Mouse (Mus musculus): Measurements from ENCODE around the gene Zcchc17. TPM values are rescaled to one million over a fixed set of nuclear protein-coding genes. Genes with fewer than 3 reads are reported as not detected.

Zcchc17 gene
- polyA plus RNA-seq, 1 experiment from 2014 or later, result 97.0 TPM

- Histone ChIP-seq H3K4me2 (ENCODE audit: low read depth, low read length) (no peak overlapping the region), H3K36me3 (ENCODE audit: control insufficient read depth, insufficient read depth, low read length) (peaks cover 28% of the 10 kb centered on the region), H3K9ac (replicated peaks; ENCODE audit: low read depth, low read length) (no peak overlapping the region), H3K27ac (ENCODE audit: low read depth, low read length) (no peak overlapping the region), H3K9me3 (ENCODE audit: control insufficient read depth, low read length) (no peaks in the 10 kb centered on the region), H3K27me3 (ENCODE audit: control insufficient read depth, insufficient read depth, low read length) (no peaks in the 10 kb centered on the region), H3K4me3 (ENCODE audit: low read depth, low read length) (no peak overlapping the region), H3K4me1 (ENCODE audit: control insufficient read depth, insufficient read depth, low read length) (no peaks in the 10 kb centered on the region)
- 84% methylated on average over 5 of the region's 5 CpGs for WGBS
- ATAC-seq (ENCODE audit: low read depth), result no peak
Measured at GRCm38 (mm10) chr4:130323607-130324006, 36.1 kb downstream of the Zcchc17 start.

- no peak overlapping the region for H3K4me3 ChIP-seq (ENCODE audit: low read depth, low read length)
- H3K9me3 ChIP-seq (ENCODE audit: control insufficient read depth, low read length), result no peaks in the 10 kb centered on the region
- no peaks in the 10 kb centered on the region for H3K27me3 ChIP-seq (ENCODE audit: control insufficient read depth, insufficient read depth, low read length)
- no peak overlapping the region for H3K27ac ChIP-seq (ENCODE audit: low read depth, low read length)
- no peaks in the 10 kb centered on the region for H3K4me1 ChIP-seq (ENCODE audit: control insufficient read depth, insufficient read depth, low read length)
- no peak overlapping the region for H3K4me2 ChIP-seq (ENCODE audit: low read depth, low read length)
- ATAC-seq (ENCODE audit: low read depth), result no peak
- WGBS, result 91% methylated on average over 1 of the region's 1 CpGs
- peaks cover 28% of the 10 kb centered on the region for H3K36me3 ChIP-seq (ENCODE audit: control insufficient read depth, insufficient read depth, low read length)
- H3K9ac ChIP-seq (replicated peaks; ENCODE audit: low read depth, low read length), result no peak overlapping the region
Measured at GRCm38 (mm10) chr4:130323165-130323564, 36.6 kb downstream of the Zcchc17 start.

- Histone ChIP-seq H3K27me3 (ENCODE audit: control insufficient read depth, insufficient read depth, low read length) (no peaks in the 10 kb centered on the region), H3K36me3 (ENCODE audit: control insufficient read depth, insufficient read depth, low read length) (peaks cover 30% of the 10 kb centered on the region), H3K4me1 (ENCODE audit: control insufficient read depth, insufficient read depth, low read length) (no peaks in the 10 kb centered on the region), H3K4me2 (ENCODE audit: low read depth, low read length) (no peak overlapping the region), H3K9me3 (ENCODE audit: control insufficient read depth, low read length) (no peaks in the 10 kb centered on the region), H3K27ac (ENCODE audit: low read depth, low read length) (no peak overlapping the region), H3K9ac (replicated peaks; ENCODE audit: low read depth, low read length) (no peak overlapping the region), H3K4me3 (ENCODE audit: low read depth, low read length) (no peak overlapping the region)
- ATAC-seq (ENCODE audit: low read depth), result no peak
- WGBS, result 82% methylated on average over 7 of the region's 7 CpGs
Measured at GRCm38 (mm10) chr4:130322567-130322966, 37.2 kb downstream of the Zcchc17 start.

GRCm38 (mm10) chr4:130321640-130322039 is 38.1 kb downstream of the Zcchc17 start:
- Histone ChIP-seq H3K36me3 (ENCODE audit: control insufficient read depth, insufficient read depth, low read length) (peaks cover 26% of the 10 kb centered on the region), H3K4me2 (ENCODE audit: low read depth, low read length) (no peak overlapping the region), H3K27ac (ENCODE audit: low read depth, low read length) (no peak overlapping the region), H3K27me3 (ENCODE audit: control insufficient read depth, insufficient read depth, low read length) (no peaks in the 10 kb centered on the region), H3K4me3 (ENCODE audit: low read depth, low read length) (no peak overlapping the region), H3K9me3 (ENCODE audit: control insufficient read depth, low read length) (no peaks in the 10 kb centered on the region), H3K4me1 (ENCODE audit: control insufficient read depth, insufficient read depth, low read length) (no peaks in the 10 kb centered on the region), H3K9ac (replicated peaks; ENCODE audit: low read depth, low read length) (no peak overlapping the region)
- WGBS, result 99% methylated on average over 7 of the region's 7 CpGs
- no peak for ATAC-seq (ENCODE audit: low read depth)

GRCm38 (mm10) chr4:130319564-130319963 is 40.2 kb downstream of the Zcchc17 start:
- no peak for ATAC-seq (ENCODE audit: low read depth)

GRCm38 (mm10) chr4:130318122-130318521 is 41.6 kb downstream of the Zcchc17 start:
- no peak overlapping the region for H3K4me3 ChIP-seq (ENCODE audit: low read depth, low read length)
- H3K27ac ChIP-seq (ENCODE audit: low read depth, low read length), result no peak overlapping the region
- ATAC-seq (ENCODE audit: low read depth), result no peak
- no peaks in the 10 kb centered on the region for H3K9me3 ChIP-seq (ENCODE audit: control insufficient read depth, low read length)
- H3K9ac ChIP-seq (replicated peaks; ENCODE audit: low read depth, low read length), result no peak overlapping the region
- peaks cover 27% of the 10 kb centered on the region for H3K36me3 ChIP-seq (ENCODE audit: control insufficient read depth, insufficient read depth, low read length)
- H3K27me3 ChIP-seq (ENCODE audit: control insufficient read depth, insufficient read depth, low read length), result no peaks in the 10 kb centered on the region
- no peak overlapping the region for H3K4me2 ChIP-seq (ENCODE audit: low read depth, low read length)
- WGBS, result 67% methylated on average over 3 of the region's 3 CpGs
- no peaks in the 10 kb centered on the region for H3K4me1 ChIP-seq (ENCODE audit: control insufficient read depth, insufficient read depth, low read length)

More at GRCm38 (mm10) chr4:130319564-130319963, 40.2 kb downstream of the Zcchc17 start:
- Histone ChIP-seq H3K4me1 (ENCODE audit: control insufficient read depth, insufficient read depth, low read length) (no peaks in the 10 kb centered on the region), H3K27me3 (ENCODE audit: control insufficient read depth, insufficient read depth, low read length) (no peaks in the 10 kb centered on the region), H3K27ac (ENCODE audit: low read depth, low read length) (no peak overlapping the region), H3K36me3 (ENCODE audit: control insufficient read depth, insufficient read depth, low read length) (peaks cover 27% of the 10 kb centered on the region), H3K4me2 (ENCODE audit: low read depth, low read length) (no peak overlapping the region), H3K9ac (replicated peaks; ENCODE audit: low read depth, low read length) (no peak overlapping the region), H3K9me3 (ENCODE audit: control insufficient read depth, low read length) (no peaks in the 10 kb centered on the region), H3K4me3 (ENCODE audit: low read depth, low read length) (no peak overlapping the region)
- WGBS, result 88% methylated on average over 7 of the region's 7 CpGs

GRCm38 (mm10) chr4:130316691-130317090 is 43.1 kb downstream of the Zcchc17 start:
- no peaks in the 10 kb centered on the region for H3K4me1 ChIP-seq (ENCODE audit: control insufficient read depth, insufficient read depth, low read length)
- ATAC-seq (ENCODE audit: low read depth), result no peak
- H3K27ac ChIP-seq (ENCODE audit: low read depth, low read length), result no peak overlapping the region

GRCm38 (mm10) chr4:130315771-130316527 is 43.8 kb downstream of the Zcchc17 start:
- no peak overlapping the region for H3K9ac ChIP-seq (replicated peaks; ENCODE audit: low read depth, low read length)
- H3K27ac ChIP-seq (ENCODE audit: low read depth, low read length), result no peak overlapping the region
- H3K4me2 ChIP-seq (ENCODE audit: low read depth, low read length), result no peak overlapping the region
- no peaks in the 10 kb centered on the region for H3K4me1 ChIP-seq (ENCODE audit: control insufficient read depth, insufficient read depth, low read length)
- ATAC-seq (ENCODE audit: low read depth), result no peak
- H3K4me3 ChIP-seq (ENCODE audit: low read depth, low read length), result no peak overlapping the region
- no peaks in the 10 kb centered on the region for H3K27me3 ChIP-seq (ENCODE audit: control insufficient read depth, insufficient read depth, low read length)
- WGBS, result 86% methylated on average over 13 of the region's 13 CpGs
- peaks cover 23% of the 10 kb centered on the region for H3K36me3 ChIP-seq (ENCODE audit: control insufficient read depth, insufficient read depth, low read length)
- no peaks in the 10 kb centered on the region for H3K9me3 ChIP-seq (ENCODE audit: control insufficient read depth, low read length)

More at GRCm38 (mm10) chr4:130316691-130317090, 43.1 kb downstream of the Zcchc17 start:
- Histone ChIP-seq H3K4me2 (ENCODE audit: low read depth, low read length) (no peak overlapping the region), H3K36me3 (ENCODE audit: control insufficient read depth, insufficient read depth, low read length) (peaks cover 25% of the 10 kb centered on the region), H3K4me3 (ENCODE audit: low read depth, low read length) (no peak overlapping the region), H3K9me3 (ENCODE audit: control insufficient read depth, low read length) (no peaks in the 10 kb centered on the region), H3K9ac (replicated peaks; ENCODE audit: low read depth, low read length) (no peak overlapping the region), H3K27me3 (ENCODE audit: control insufficient read depth, insufficient read depth, low read length) (no peaks in the 10 kb centered on the region)
- WGBS, result 86% methylated on average over 10 of the region's 10 CpGs

GRCm38 (mm10) chr4:130313552-130313951 is 46.2 kb downstream of the Zcchc17 start:
- Histone ChIP-seq H3K9me3 (ENCODE audit: control insufficient read depth, low read length) (no peaks in the 10 kb centered on the region), H3K4me3 (ENCODE audit: low read depth, low read length) (no peak overlapping the region), H3K4me2 (ENCODE audit: low read depth, low read length) (no peak overlapping the region), H3K4me1 (ENCODE audit: control insufficient read depth, insufficient read depth, low read length) (no peaks in the 10 kb centered on the region), H3K27ac (ENCODE audit: low read depth, low read length) (no peak overlapping the region), H3K27me3 (ENCODE audit: control insufficient read depth, insufficient read depth, low read length) (no peaks in the 10 kb centered on the region), H3K36me3 (ENCODE audit: control insufficient read depth, insufficient read depth, low read length) (peaks cover 23% of the 10 kb centered on the region), H3K9ac (replicated peaks; ENCODE audit: low read depth, low read length) (no peak overlapping the region)
- 95% methylated on average over 4 of the region's 4 CpGs for WGBS
- no peak for ATAC-seq (ENCODE audit: low read depth)

All from neural tube, embryonic 14.5 days (tissue).